Mouse (Mus musculus) hindbrain, embryonic 10.5 days (tissue): ENCODE data around the gene Il27. TPM values are rescaled to one million over a fixed set of nuclear protein-coding genes. Genes with fewer than 3 reads are reported as not detected.

ENCODE experiments used
- DNase-seq: peaks from one replicate; pipeline ENCODE4 v3.0.0-alpha.2; 2017; ENCODE audit warnings: low spot score
- H3K27ac ChIP-seq: fragments of 300-500 bp; sonication (generic); 2 replicates; pipeline ENCODE4 v1.5.1; 2016; ENCODE audit warnings: mild to moderate bottlenecking, moderate library complexity
- H3K27me3 ChIP-seq: fragments of 300-500 bp; sonication (generic); 2 replicates; pipeline ENCODE4 v1.6.1; 2016; ENCODE audit warnings: mild to moderate bottlenecking; ENCODE audit not compliant: poor library complexity, insufficient read depth, severe bottlenecking
- H3K36me3 ChIP-seq: fragments of 300-500 bp; sonication (generic); 2 replicates; pipeline ENCODE4 v1.6.1; 2016; ENCODE audit warnings: mild to moderate bottlenecking, moderate library complexity
- H3K4me1 ChIP-seq: fragments of 300-500 bp; sonication (generic); replicated peaks from 2 replicates; pipeline ENCODE4 v1.6.1; 2016; ENCODE audit warnings: mild to moderate bottlenecking
- H3K4me3 ChIP-seq: fragments of 300-500 bp; sonication (generic); 2 replicates; pipeline ENCODE4 v1.5.1; 2016; ENCODE audit warnings: mild to moderate bottlenecking, moderate library complexity
- H3K9me3 ChIP-seq: fragments of 300-500 bp; sonication (generic); 2 replicates; pipeline ENCODE4 v1.6.1; 2016; ENCODE audit warnings: mild to moderate bottlenecking, moderate library complexity
- WGBS: fragments of 180-500 bp; shearing (Covaris S2); methylation state at CpG from one replicate; pipeline ENCODE4 v1.1.7; 2016; 5-methylcytosine and 5-hydroxymethylcytosine counted together
- polyA plus RNA-seq: library from polyadenylated mRNA; unstranded; fragments of >200 nt; fragmentation: Nextera tagmentation; extraction: Ambion mirVana; gene quantifications from 2 replicates; pipeline ENCODE4 v1.2.1, GENCODE M21; 2016

The Il27 gene
- polyA plus RNA-seq, 1 experiment from 2014 or later: not detected

DNA sequence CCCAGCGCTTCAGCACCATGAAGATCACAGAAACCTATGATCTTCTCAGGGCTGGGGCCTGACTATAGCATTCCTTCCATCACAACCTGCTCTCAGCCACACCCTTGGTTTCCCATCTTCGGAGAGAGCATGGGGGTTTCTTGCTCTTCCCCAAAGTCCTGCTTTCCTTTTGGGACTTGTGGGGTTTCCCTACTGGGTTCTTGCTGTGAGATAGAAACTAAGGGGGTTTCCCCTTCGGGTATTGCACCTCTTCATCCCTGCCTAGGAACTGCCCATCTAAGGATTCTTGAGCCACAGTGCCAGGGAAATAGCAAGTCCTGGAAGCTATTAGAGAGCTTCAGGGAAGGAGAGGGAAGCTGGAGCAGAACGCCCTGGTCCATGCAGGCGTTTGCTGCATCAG lies 1.1 kb upstream of the Il27 start:
- Histone ChIP-seq H3K36me3 (no peaks in the 10 kb centered on the region), H3K27me3 (peaks cover 3% of the 10 kb centered on the region; the same call in 1 of the 2 replicates), H3K27ac (no peak overlapping the region), H3K4me3 (no peak overlapping the region), H3K4me1 (no peaks in the 10 kb centered on the region), H3K9me3 (no peaks in the 10 kb centered on the region)
- DNase-seq: no peak
- 85% methylated on average over 5 of the region's 5 CpGs for WGBS

DNA sequence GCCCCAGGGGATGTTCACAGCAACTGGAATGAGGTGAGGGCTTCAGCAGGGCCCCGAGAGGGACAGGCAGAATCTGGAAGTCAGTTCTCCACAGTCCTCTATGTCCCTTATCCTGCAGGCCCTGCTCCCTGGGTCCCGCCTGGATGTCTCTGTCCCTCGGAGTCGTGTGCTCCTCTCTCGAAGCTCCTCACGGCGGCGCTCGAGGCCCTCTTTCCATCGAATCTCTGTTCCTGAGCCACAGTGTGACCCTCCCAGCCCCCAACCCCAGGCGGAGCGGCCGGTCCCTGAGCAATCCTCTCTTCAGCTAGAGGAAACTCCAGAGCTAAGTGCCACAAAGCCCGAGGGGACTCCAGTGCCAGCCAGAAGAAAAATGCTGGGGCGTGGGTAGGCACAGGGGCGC lies 7.0 kb downstream of the Il27 start:
- peak overlapping the region; percentile 77 for H3K27ac ChIP-seq
- peaks cover 44% of the 10 kb centered on the region for H3K27me3 ChIP-seq
- WGBS: 3% methylated on average over 16 of the region's 16 CpGs

DNA sequence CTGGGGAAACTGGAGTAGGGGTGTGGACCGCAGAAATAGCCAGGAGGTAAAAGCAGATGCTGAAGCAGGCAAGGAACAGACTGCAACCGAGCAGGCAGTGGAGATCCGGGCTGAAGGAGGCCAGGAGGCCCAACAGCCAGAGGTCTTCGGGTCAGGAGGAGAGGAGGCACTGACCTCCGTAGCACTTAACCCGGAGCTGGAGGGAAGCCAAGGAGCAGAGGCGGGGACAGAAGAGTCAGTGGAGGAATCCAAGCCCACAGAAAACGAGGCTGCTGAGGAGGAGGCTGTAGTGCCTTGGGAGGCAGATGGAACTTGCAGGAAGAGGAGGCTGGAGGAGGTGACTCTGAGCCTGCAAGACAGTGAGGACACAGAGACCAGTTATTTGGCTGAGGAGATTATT lies 7.9 kb downstream of the Il27 start:
- Histone ChIP-seq H3K27ac (peak overlapping the region; percentile 35; the same call in 1 of the 2 replicates), H3K4me3 (no peak overlapping the region), H3K9me3 (no peaks in the 10 kb centered on the region), H3K4me1 (peaks cover 35% of the 10 kb centered on the region), H3K27me3 (peaks cover 42% of the 10 kb centered on the region), H3K36me3 (no peaks in the 10 kb centered on the region)
- DNase-seq: no peak
- WGBS: 68% methylated on average over 8 of the region's 8 CpGs

More for the DNA sequence above, 7.0 kb downstream of the Il27 start:
- peak overlapping the region; percentile 35 for H3K4me3 ChIP-seq
- H3K9me3 ChIP-seq: no peaks in the 10 kb centered on the region
- H3K36me3 ChIP-seq: no peaks in the 10 kb centered on the region
- peaks cover 26% of the 10 kb centered on the region for H3K4me1 ChIP-seq
- DNase-seq: peak; percentile 78

DNA sequence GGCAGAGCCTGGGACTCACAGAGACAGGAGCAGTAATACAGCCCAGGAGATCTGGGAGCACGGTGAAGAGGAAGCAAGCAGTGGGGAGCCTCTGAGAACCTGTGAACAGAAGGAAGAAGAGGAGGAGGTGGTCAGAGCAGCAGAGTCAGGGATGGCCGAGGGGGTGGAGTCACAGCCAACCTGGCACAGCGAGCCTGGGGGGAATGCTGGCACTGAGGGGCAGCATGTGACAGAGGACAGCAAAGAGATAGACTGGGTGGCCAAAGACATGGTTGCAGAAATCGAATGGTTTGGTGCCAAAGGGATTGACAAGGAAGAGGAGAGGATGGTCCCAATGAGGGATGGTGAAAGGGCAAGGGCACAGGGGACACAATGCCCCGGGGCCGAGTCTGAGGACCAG lies 9.0 kb downstream of the Il27 start, which contains the start of gene Cln3:
Cln3 (minus strand) TSS at position 101 of the 400 bp plus-strand sequence.
- H3K27ac ChIP-seq: no peak within 1 kb of the TSS
- H3K4me3 ChIP-seq: no peak within 1 kb of the TSS
- no peak for DNase-seq
- H3K36me3 ChIP-seq: peaks cover 8% of the 10 kb centered on the region
- peaks cover 37% of the 10 kb centered on the region for H3K4me1 ChIP-seq
- no peaks in the 10 kb centered on the region for H3K9me3 ChIP-seq
- H3K27me3 ChIP-seq: peaks cover 42% of the 10 kb centered on the region
- 74% methylated on average over 6 of the region's 6 CpGs for WGBS

DNA sequence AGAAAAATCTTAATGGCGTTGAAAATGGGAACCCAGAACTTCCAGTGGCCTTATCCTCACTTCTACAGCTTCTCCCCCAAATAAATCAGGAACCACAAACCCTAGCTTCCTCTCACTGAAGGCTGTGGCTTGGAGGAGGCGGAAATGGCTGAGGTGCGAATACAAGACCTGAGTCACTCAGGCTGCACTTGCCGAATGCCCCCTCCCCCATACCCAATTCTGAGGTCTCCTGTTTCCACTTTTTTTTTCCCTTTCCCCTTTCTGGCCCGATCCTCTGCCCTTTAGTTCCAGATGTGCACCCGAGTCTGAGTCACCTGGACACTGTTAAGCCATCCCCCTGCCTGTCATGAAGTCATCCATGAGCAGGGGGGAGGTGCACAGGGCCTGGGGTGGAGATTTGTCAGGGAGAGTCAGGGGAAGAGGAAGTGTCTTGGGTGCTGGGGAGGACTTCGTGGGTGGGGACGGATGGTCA lies 10.2 kb downstream of the Il27 start, which contains the start of gene Apobr:
Apobr (plus strand) TSS at position 437 of the 472 bp plus-strand sequence.
- Histone ChIP-seq H3K4me3 (peak within 1 kb of the TSS; percentile 73), H3K4me1 (peaks cover 37% of the 10 kb centered on the region), H3K27me3 (peaks cover 42% of the 10 kb centered on the region), H3K9me3 (no peaks in the 10 kb centered on the region), H3K27ac (peak within 1 kb of the TSS; percentile 93), H3K36me3 (peaks cover 18% of the 10 kb centered on the region)
- WGBS: 82% methylated on average over 8 of the region's 8 CpGs
- DNase-seq: no peak

DNA sequence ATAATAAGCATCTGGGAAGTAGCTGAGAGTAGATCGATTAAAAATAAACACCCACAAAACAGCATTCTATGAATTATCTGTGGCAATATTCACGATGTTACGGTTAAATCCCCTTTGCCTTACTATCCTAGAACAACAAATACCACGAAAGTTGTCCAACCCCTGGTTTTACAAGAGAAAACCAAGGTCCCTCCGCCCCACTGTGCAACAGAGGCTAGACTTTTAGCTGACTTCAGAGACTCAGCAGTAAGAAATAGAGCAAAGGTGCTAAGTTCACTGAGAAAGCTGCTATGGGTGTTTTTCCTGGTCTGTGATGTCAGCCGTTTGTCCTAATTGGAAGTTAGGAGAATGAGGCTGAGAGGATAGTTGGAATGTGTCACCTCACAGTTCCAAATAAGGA lies 11.0 kb downstream of the Il27 start:
- Histone ChIP-seq H3K4me1 (peaks cover 37% of the 10 kb centered on the region), H3K36me3 (peaks cover 21% of the 10 kb centered on the region), H3K4me3 (peak overlapping the region; percentile 73), H3K27ac (peak overlapping the region; percentile 93), H3K9me3 (no peaks in the 10 kb centered on the region), H3K27me3 (peaks cover 42% of the 10 kb centered on the region)
- WGBS: 60% methylated on average over 6 of the region's 6 CpGs
- DNase-seq: no peak

DNA sequence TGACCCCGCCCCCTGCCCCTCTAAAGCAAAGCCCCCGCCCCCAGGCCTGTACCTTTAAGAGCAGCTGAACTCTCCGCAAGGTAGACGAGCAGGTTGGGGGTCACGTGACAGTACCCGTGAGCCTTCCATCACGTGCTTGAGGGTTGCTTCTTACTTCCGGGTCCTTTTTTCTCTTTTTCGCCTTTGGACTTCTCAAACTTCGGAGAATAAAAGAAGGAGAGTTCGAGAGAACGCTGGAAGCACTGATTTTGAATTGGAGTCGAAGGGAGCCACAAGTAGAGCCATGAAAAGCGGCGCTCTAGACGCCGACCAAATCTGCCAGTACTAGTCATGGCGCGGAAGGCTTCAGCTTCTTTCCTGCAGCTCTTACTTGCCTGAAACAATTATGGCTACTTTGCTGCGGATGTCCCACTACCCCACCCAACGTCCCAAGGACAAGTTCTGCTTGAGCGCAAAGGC lies 11.5 kb downstream of the Il27 start:
- Histone ChIP-seq H3K27me3 (peaks cover 38% of the 10 kb centered on the region), H3K36me3 (peaks cover 23% of the 10 kb centered on the region), H3K4me3 (peak overlapping the region; percentile 73), H3K4me1 (peaks cover 36% of the 10 kb centered on the region), H3K9me3 (no peaks in the 10 kb centered on the region), H3K27ac (peak overlapping the region; percentile 93)
- DNase-seq: peak; percentile 85
- under 1% methylated on average over 22 of the region's 22 CpGs for WGBS

DNA sequence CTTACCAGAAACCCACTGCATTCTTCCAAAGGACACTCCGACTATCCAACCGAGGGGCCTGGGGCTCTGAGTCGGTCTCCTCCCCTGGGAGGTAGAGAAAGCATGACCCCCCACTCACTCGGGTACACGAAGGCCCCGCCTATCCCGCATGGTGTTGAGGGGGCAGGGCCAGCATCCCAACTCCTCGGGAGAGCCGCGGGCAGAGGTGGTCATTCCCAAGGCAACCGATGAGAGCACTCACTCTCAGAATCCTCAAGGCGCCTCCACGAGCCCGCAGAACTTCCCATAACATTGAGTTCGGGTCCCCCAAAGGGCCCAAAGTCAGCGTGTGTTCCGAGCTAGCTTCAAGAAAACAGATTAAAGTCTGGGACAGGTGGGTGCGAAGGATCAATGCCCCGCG lies 12.0 kb downstream of the Il27 start:
- peak; percentile 54 for DNase-seq
- WGBS: 2% methylated on average over 20 of the region's 20 CpGs
- Histone ChIP-seq H3K36me3 (peaks cover 26% of the 10 kb centered on the region), H3K9me3 (no peaks in the 10 kb centered on the region), H3K27ac (peak overlapping the region; percentile 93), H3K4me1 (peaks cover 31% of the 10 kb centered on the region), H3K4me3 (peak overlapping the region; percentile 73), H3K27me3 (peaks cover 35% of the 10 kb centered on the region)

DNA sequence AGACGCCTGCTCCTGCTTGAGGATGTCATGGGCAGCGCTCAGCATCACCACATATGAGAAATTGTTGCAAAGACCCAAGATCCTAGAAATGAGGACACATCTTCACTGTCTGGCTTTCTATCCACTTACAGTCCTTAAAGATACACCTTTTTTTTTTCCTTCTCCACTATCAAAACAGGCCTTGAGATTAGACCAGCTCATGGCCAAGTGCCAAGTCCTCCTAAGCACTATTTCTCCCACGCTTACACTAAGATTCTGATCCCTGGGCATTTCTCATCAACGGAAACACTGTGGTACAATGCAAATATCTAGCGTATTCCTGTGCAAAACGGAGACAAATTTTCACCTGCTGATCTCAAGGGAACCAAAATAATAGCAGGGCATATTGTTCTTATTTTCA lies 13.1 kb downstream of the Il27 start:
- H3K36me3 ChIP-seq: peaks cover 34% of the 10 kb centered on the region
- H3K27me3 ChIP-seq: peaks cover 27% of the 10 kb centered on the region
- H3K9me3 ChIP-seq: no peaks in the 10 kb centered on the region
- peaks cover 20% of the 10 kb centered on the region for H3K4me1 ChIP-seq
- DNase-seq: no peak
- no peak overlapping the region for H3K27ac ChIP-seq
- H3K4me3 ChIP-seq: peak overlapping the region; percentile 73; the same call in 1 of the 2 replicates
- WGBS: 93% methylated on average over 6 of the region's 6 CpGs

DNA sequence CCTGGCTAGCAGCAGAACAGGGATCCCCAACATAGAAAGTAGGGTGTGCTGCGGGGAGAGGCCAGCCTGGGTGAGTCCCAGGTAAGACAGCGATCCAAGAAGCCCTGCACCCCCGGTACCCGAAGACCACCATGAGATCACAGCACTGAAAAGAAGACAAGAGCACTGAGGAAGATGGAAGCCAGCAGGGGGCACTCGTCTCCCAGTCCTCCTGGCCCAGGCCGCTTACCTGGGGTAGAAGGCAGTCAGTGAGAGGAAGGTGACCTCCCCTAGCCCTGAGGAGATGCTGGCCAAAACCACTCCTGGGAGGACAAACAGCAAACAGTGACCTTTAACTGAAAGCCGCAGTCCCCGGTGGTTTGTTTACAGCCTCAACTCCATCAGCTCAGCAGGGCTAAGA lies 15.6 kb downstream of the Il27 start:
- Histone ChIP-seq H3K27me3 (peaks cover 2% of the 10 kb centered on the region), H3K4me1 (peaks cover 19% of the 10 kb centered on the region), H3K4me3 (no peak overlapping the region), H3K9me3 (no peaks in the 10 kb centered on the region), H3K36me3 (peaks cover 53% of the 10 kb centered on the region), H3K27ac (no peak overlapping the region)
- 59% methylated on average over 8 of the region's 8 CpGs for WGBS
- DNase-seq: peak; percentile 18

DNA sequence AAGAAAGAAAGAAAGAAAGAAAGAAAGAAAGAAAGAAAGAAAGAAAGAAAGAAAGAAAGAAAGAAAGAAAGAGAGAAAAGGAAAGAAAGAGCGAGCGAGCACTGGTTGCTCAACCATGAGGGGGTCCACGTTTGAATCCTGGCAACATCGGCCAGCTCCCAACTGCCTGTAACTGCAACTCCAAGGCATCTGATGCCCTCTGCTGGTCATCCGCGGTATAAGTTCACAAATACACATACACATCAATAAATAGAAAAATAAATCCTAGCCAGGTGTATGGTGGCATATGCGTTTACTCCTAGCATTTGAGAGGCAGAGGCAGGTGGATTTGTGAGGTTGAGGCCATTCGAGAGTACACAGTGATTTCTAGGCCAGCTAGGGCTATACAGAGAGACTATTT lies 17.8 kb downstream of the Il27 start:
- Histone ChIP-seq H3K27me3 (no peaks in the 10 kb centered on the region), H3K9me3 (no peaks in the 10 kb centered on the region), H3K27ac (no peak overlapping the region), H3K36me3 (peaks cover 72% of the 10 kb centered on the region), H3K4me1 (peaks cover 3% of the 10 kb centered on the region; the same call in 1 of the 2 replicates), H3K4me3 (no peak overlapping the region)
- 48% methylated on average over 8 of the region's 8 CpGs for WGBS
- peak; percentile 50 for DNase-seq

DNA sequence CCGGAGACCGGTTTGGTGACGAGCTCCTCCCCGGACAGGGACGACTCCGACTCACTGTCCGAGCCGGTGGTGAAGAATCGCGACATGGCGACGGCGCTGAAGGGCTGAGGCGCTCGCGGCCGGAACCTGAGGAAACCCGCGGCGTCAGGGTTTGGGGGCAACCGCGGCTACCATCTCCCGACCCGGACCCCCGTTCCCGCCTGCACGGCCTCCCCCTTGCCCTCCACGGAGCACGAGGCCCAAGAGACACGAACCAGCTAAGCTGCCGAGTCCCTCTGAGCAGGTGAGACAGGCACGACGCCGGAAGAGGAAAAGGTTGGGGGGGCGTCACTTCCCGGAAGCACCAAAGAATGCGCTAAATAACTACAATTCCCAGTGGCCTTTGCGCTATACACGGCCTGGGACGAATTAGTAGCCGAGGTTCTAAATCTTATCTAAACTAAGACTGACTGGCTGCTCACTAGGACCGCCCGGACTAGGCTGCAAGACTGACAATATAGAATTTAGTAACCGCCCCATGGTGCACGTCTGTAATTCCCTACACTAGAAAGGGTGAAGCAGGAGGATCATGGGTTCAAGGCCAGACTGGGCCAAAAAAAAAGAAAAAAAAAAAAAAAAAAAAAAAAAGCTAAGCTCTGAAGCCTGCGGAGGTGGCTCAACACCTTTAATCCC lies 28.5 kb downstream of the Il27 start, which contains the start of gene Eif3c:
Eif3c (minus strand) TSS at position 318 of the 672 bp plus-strand sequence.
- DNase-seq: peak; percentile 88
- Histone ChIP-seq H3K4me1 (peaks cover 12% of the 10 kb centered on the region; the same call in 1 of the 2 replicates), H3K4me3 (peak within 1 kb of the TSS; percentile 100), H3K36me3 (peaks cover 38% of the 10 kb centered on the region), H3K27me3 (no peaks in the 10 kb centered on the region), H3K9me3 (no peaks in the 10 kb centered on the region), H3K27ac (peak within 1 kb of the TSS; percentile 92)
- under 1% methylated on average over 46 of the region's 46 CpGs for WGBS

DNA sequence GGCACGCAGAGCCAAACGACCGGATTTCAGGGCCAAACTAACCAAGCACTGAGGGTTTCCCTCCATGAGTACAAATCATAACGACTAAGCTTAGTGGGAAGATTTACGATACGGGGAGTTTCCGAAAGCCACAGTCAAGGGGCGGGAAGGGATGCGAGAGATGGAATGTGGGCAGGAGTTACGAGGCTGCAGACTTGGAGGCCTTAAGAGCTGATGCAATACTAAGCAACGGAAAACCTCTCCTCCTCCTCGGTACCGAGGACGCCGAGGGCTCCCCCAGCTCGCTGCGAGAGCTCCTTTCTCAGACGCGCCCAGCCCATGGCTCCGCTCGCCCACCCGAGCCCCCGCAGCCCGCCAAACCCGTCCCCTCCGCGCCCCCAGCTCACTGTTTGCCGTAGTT lies 29.0 kb downstream of the Il27 start:
- H3K36me3 ChIP-seq: peaks cover 43% of the 10 kb centered on the region
- H3K4me1 ChIP-seq: peaks cover 12% of the 10 kb centered on the region; the same call in 1 of the 2 replicates
- no peaks in the 10 kb centered on the region for H3K9me3 ChIP-seq
- H3K27me3 ChIP-seq: no peaks in the 10 kb centered on the region
- peak overlapping the region; percentile 92 for H3K27ac ChIP-seq
- 1% methylated on average over 28 of the region's 28 CpGs for WGBS
- no peak for DNase-seq
- H3K4me3 ChIP-seq: peak overlapping the region; percentile 100
